Mouse (Mus musculus) adrenal gland (tissue): ENCODE data around the gene Rtel1.

Experiments used
- intact Hi-C: fragments of 180-260 bp; cut with DNase I; formaldehyde crosslinking; loops from one replicate; pipeline ENCODE4 v1.15.1; 2025

Rtel1 gene

GRCm38 (mm10) chr2:181322136-181322535, 2.6 kb downstream of the Rtel1 start:
- intact Hi-C loops: no loop called here

DNA sequence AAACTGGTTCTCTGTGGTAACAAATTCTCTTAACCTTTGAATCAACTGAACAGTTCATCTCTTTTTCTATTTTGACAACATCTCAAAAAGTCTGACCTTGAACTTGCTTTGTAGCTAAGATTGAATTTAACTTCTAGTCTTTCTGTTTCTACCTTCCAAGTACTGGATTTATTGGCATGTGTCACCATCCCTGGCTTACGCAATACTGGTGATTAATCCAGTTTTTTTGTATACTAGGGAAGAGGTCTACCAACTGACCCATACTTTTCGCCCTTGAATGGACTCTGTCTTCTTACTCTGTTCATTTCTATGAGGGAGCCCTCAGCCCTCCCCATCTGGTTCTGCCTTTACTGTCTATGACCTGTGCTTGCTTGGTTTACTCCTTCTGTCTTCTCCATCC, 6.6 kb downstream of the Rtel1 start:
- intact Hi-C loops: no loop called here

- intact Hi-C loops: no loop called here
Measured at GRCm38 (mm10) chr2:181332542-181332941, 13.0 kb downstream of the Rtel1 start.

- intact Hi-C loops: loop anchor here (2.0 kb wide), 1 partner anchor 147 kb away; the partner anchor contains the start of gene Ppdpf
Measured at GRCm38 (mm10) chr2:181334023-181334422, 14.5 kb downstream of the Rtel1 start.

- intact Hi-C loops: no loop called here
Measured at GRCm38 (mm10) chr2:181340426-181340825, 20.9 kb downstream of the Rtel1 start.

DNA sequence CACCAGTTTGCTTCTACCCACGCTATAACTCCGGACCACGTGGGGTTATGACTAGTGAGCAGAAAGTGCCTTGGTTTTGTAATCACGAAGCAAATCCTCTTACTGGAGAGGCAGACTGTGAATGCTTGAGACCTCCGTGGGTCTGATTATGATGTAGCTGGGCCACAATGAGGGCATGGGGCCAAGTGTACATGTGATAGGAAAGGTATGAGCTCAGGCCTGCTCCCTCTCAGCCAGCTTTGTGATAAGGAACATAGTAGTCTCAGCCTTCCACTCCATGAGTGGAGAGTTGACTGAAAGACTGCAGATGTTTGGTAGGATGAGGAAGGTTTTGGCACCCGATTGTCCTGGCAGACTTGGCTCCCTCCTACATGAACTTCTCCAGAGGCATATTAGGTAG, 23.2 kb downstream of the Rtel1 start:
- intact Hi-C loops: no loop called here

DNA sequence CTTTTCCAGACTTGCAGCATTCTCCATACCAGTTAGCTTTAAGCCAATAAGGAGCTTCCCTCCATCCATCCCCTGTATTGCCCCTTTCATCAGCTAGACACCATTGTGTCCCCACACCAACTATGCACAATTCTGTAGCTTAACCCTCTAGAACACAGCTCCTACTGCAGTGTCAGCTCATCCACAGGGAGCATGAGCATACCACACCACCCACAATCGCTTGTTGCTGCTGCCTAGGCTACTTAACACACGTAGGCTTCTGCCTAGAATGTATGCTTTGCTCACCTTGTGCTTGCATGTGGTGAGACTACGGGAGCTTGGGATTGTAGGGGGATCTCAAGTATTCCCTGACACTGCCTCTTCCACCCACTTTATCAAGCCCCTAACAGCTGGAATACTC, 37.2 kb downstream of the Rtel1 start:
- intact Hi-C loops: no loop called here

- intact Hi-C loops: no loop called here
Measured at GRCm38 (mm10) chr2:181363946-181364345, 44.4 kb downstream of the Rtel1 start.

DNA sequence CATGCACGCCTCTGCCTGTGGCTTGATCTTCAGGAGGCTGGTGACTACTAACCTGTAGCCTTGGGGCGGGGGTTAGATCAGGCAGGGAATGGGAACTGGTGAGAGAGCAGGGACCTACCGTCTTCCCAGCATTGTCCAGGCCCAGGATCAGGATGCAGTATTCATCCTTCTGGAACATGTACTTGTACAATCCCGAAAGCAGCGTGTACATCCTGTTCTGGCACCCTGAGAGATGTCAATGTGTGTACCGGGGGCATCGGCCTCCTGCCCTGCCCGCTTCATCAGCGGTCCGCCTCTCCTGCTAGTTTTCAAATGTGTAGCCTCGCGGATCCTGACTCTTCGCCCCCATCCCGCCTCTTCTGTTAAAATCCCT, 44.9 kb downstream of the Rtel1 start:
- intact Hi-C loops: no loop called here

DNA sequence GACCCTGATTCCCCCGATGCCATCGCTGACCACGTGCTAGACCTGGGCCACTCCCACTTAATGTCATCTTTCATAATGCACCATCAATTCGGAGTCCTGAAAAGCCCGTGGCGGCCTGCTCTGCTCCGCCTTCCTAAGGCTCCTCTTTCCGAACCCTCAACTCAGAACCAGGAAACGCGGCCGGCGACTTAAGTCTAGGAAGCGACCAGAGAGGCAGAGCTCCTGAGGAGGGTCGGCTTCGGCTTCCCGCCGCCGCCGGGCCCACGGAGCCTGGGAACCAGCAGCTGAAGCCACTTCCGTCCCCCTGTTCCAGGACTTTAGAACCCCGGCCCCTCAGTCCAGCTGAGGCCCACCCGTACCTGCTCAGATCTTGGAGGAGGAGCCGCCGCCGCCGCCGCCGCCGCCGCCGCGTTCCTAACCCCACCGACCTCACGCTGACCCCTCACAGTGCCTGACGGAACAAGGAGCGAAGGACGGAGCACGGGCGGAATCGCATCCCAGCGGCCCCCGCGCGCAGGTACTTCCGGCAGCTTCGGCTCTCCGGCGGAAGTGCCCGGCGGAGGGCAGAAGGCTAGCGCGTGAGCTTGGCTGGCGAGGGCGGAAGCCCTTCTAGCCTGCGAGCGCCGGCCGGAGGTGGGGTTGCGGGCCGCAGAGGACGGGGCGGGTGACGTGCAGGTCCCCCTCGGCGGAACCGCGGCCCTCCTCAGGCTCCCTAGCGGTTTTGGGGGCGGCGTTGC, 45.5 kb downstream of the Rtel1 start, which contains the start of the genes Zgpat and Arfrp1:
Gene Zgpat (plus strand): TSS at position 69 of the 737 bp plus-strand sequence.
Gene Arfrp1 (minus strand): TSS at position 545 of the 737 bp plus-strand sequence.
- intact Hi-C loops: no loop called here

- intact Hi-C loops: no loop called here
Measured at GRCm38 (mm10) chr2:181365655-181366075, 46.1 kb downstream of the Rtel1 start.

DNA sequence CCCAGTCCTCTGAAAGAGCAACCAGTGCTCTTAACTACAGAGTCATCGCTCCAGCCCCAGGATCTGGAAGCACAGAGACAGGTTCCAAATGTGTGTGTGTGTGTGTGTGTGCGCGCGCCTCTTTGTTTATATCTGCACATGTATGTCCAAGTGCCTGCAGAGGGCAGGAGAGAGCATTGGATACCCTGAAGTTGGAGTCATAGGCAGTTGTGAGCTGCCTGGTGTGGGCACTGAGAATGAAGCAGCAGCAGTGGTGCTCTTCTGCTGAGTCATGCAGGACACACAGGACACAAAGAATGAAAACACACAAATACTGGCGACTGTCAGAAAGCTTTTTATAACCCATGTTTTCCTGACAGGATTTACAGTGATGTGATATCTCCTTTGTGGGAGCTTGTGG, 50.5 kb downstream of the Rtel1 start:
- intact Hi-C loops: no loop called here

DNA sequence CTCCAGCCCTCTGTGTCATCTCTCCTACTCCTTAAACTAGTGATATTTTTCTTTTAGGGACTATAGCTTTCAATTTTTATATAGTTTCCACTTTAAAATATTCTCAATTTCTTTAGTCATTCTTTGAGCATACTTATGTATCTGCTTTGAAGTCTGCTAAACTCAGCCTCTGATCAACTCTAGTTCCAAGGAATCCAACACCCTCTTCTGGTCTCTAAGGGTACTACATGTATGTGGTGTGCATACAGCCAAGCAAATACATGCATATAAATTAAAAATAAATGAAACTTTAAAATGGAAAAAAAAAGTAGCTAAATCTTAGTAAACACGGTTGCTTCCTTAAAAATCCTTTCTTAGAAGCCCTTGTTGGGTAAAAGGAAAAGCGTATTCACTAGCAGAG, 56.2 kb downstream of the Rtel1 start:
- intact Hi-C loops: no loop called here

- intact Hi-C loops: no loop called here
Measured at GRCm38 (mm10) chr2:181377230-181377629, 57.7 kb downstream of the Rtel1 start.

- intact Hi-C loops: no loop called here
Measured at GRCm38 (mm10) chr2:181378701-181379100, 59.2 kb downstream of the Rtel1 start.

DNA sequence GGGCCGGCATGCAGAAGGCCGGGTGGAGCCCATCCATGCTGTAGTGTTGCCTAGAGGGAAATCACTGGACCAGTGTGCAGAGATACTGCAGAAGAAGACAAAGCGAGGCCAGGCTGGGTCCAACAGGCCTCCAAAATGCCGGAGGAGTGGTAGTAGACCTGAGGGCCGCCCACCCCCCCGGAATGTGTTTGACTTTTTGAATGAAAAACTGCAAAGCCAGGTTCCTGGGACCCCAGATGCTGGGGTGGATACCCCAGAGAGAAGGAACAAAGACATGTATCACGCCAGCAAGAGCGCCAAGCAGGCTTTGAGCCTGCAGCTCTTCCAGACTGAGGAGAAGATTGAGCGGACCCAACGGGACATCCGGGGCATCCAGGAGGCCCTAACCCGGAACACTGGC, 60.2 kb downstream of the Rtel1 start, which contains the start of gene Lime1:
Gene Lime1 (plus strand): TSS at position 301 of the 400 bp plus-strand sequence.
- intact Hi-C loops: no loop called here

DNA sequence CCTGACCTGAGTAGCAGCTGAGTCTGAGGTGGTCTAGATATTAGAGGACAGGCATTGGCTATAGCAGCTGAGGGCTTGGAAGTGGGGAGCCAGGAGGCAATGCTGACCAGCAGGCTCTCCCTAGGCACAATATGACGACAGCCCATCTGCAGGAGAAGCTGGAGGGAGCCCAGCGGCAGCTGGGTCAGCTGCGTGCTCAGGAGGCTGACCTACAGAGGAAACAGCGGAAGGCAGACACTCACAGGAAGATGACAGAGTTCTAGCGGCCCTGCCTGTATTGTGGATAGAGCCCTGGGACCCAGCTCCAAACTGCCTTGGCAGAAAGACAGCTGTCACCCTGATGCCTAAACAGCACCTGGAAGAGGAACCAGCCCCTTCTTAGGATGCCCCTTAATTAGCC, 60.7 kb downstream of the Rtel1 start:
- intact Hi-C loops: no loop called here

DNA sequence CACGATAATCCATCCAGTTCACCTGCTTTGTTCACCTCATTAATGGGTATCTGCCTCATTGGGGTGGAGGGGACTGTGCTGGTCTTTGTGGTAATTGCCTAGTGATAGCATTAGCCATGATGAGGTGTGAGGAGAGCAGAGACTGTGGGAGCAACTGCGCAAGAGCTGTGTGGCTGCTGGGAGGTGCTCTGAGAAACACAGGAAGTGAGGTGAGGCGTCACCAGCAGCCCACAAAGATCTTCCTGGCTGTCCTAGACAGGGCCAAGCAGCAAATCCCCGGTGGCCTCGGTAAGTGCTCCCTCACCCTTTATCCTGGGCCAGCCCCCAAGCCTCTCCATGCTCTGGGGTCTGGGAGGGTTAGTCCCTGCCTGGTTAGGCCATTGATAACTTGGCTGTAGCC, 61.6 kb downstream of the Rtel1 start:
- intact Hi-C loops: no loop called here

DNA sequence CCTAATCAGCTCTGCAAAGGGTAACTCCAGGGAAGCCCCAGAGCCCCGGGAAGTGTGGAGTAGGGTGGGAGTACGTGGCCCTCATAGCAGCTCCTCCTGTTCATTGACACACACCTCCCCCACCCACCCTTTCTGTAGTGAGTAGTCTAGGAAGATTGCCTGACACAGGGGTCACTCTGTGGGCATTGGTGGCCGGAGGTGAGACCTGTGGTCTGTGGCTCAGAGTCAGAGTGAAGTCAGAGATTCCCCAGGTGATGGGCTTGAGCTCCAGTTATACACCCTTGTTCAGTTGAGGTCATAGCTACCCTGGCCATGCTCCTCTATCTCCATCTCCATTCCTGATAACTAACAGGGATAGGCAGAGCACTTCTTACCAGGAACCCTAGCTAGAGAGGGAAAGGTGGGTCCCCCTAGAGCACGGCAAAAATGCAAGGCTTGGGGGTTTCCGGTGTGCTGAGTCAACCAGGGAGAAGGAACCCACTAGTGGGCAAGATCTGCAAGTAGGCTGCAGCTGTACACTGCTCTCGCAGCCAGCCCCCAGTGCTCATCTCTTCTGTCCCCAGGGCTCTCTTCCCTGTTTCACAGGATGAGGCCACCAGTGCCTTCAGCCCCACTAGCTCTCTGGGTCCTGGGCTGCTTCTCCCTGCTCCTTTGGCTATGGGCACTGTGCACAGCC, 62.2 kb downstream of the Rtel1 start:
- intact Hi-C loops: no loop called here

GRCm38 (mm10) chr2:181384463-181384862, 64.9 kb downstream of the Rtel1 start:
- intact Hi-C loops: no loop called here

DNA sequence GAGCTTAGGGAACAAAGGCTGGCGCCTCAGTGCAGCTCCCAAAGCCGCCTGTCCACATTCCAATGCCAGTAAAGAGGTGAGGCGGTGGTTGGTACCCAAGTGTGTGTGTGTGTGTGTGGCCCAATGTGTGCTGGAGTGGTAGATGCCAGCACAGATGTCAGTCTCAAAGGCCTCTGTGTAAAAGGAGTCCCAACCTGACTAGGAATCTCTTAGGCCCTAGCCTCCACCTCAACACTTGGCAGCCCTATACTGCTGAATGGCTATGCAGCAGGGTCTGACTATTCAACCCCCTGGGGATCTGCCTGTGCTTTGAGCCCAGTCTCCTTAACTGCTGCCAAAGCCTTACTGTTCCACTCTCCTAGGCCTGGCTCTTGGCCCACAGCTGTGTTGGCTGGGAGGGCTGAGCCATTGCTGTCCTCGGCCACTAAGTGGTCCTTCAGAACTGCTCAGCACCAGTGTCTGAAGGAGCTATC, 65.4 kb downstream of the Rtel1 start:
- intact Hi-C loops: no loop called here

DNA sequence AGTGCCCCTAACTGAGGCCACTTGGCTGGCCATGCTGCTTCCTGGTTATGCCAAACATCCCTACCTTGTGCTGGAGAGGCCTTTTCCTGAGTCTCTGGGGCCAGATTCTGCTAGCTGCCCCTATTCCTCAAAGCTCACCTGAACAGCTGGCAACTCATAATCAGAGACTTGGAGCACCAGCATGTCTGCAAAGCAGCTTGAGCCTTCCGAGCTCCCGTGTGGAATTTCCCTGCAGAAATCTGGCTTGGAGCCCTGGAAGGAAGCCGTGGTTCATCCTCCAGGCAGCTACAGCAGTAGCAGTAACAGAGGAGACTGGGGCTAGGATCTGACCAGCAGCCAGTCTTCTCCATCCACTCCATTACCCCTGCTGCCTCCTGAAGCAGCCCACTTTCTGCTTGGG, 66.3 kb downstream of the Rtel1 start:
- intact Hi-C loops: no loop called here
